Mouse (Mus musculus) effector memory CD4-positive, alpha-beta T cell, adult 7 months (primary cell): Measurements from ENCODE around the gene Dclk1. TPM values are rescaled to one million over a fixed set of nuclear protein-coding genes. Genes with fewer than 3 reads are reported as not detected.

Experiments used
- polyA plus RNA-seq: library from polyadenylated mRNA; unstranded; fragments of 100-300 nt; shearing (Covaris generic); gene quantifications from one replicate; pipeline ENCODE4 v1.2.1, GENCODE M21; 2017

Gene Dclk1
- 0.80 TPM for polyA plus RNA-seq

DNA sequence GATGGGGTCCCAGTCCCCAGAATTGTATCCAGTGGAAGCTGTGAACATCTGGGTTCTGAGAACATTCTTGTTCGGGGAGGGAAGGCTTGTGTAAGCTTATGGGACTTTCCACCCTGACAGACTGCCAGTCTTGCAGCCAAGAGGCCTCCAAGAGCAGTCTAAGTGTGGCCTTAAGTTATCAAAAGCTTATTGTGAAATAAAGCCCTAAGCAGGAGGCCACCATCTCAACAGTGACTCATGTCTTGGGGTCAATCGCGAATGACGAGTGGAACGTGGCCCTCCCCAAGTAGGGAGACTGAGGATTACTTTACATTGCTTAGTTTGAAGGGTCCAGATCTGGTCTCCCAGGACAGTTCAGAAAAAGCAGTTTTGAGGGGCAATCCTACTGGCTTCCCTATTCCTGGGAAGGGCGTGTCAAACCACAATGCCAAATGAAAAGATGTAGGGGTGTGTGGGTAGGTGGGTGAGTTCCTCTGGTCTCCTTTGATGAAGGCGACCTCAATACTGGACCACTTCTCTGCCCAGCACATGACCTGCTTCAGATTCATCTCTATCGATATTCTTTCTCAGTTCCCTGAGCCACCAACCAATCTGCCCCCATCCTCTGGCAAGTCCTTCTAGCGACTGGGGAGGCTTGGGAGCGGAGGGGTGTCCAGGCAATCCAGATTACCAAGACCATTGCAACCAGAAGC, at the start of gene Dclk1:
Gene Dclk1, plus strand, starts transcription at position 635 of the 692 bp plus-strand sequence.

DNA sequence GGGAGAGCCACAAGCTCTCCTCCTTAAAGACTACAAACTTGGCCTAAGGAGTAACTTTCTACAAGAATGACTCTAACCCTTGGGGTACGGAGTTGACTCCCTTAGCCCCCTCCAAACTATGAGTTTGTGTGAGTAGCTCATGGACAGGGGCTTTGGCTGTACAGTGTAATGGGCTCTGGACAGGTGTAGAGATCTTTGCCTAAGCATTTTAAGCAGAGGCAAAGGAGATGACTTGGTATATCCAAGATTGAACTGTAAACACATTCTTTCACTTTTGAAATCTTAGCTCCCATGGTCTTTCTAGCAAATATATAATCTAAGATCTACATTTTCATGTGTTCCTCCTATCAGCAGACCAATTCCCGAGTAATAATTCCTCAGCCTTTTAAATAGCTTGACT, 229.9 kb downstream of the Dclk1 start, which contains the start of gene Gm21954:
Gene Gm21954, minus strand, starts transcription at position 101 of the 400 bp plus-strand sequence.

Other genes with a start within 250 kb of the Dclk1 start
- 0.30 TPM for gene Ccna1, start 186.9 kb upstream of the Dclk1 start, polyA plus RNA-seq
- gene Spg20, start 130.3 kb upstream of the Dclk1 start, polyA plus RNA-seq, result 18.0 TPM
- not detected for gene Ccdc169, start 105.0 kb upstream of the Dclk1 start, polyA plus RNA-seq
- not detected for gene Sohlh2, start 60.3 kb upstream of the Dclk1 start, polyA plus RNA-seq
- gene Gm21954, start 229.8 kb downstream of the Dclk1 start, polyA plus RNA-seq, result not detected